Mouse (Mus musculus) heart, postnatal 0 days (tissue): ENCODE results near the gene Lgr5. TPM values are rescaled to one million over a fixed set of nuclear protein-coding genes. Genes with fewer than 3 reads are reported as not detected.

Source experiments
- ATAC-seq: fragments of 200-750 bp; cut with Nextera tagmentation; 2 replicates; pipeline ENCODE4 v1.8.0; 2017; ENCODE audit warnings: low read depth, moderate number of reproducible peaks, moderate library complexity; ENCODE audit not compliant: insufficient read depth
- DNase-seq: peaks from one replicate; pipeline ENCODE4 v3.0.0-alpha.2; 2016; ENCODE audit warnings: low spot score
- H3K27ac ChIP-seq: fragments of 300-500 bp; sonication (generic); 2 replicates; pipeline ENCODE4 v1.5.1; 2014; ENCODE audit warnings: low read depth, mild to moderate bottlenecking
- H3K27me3 ChIP-seq: fragments of 300-500 bp; sonication (generic); 2 replicates; pipeline ENCODE4 v1.6.1; 2014; ENCODE audit warnings: low read length, mixed read lengths; ENCODE audit not compliant: control insufficient read depth, insufficient read depth
- H3K36me3 ChIP-seq: fragments of 300-500 bp; sonication (generic); replicated peaks from 2 replicates; pipeline ENCODE4 v1.6.1; 2014; ENCODE audit warnings: low read length, mixed read lengths; ENCODE audit not compliant: control insufficient read depth, insufficient read depth
- H3K4me1 ChIP-seq: fragments of 300-500 bp; sonication (generic); 2 replicates; pipeline ENCODE4 v1.6.1; 2014; ENCODE audit warnings: antibody characterized with exemption; ENCODE audit not compliant: control insufficient read depth, insufficient read depth
- H3K4me2 ChIP-seq: fragments of 300-500 bp; sonication (generic); 2 replicates; pipeline ENCODE4 v1.6.1; 2014; ENCODE audit warnings: low read depth, mild to moderate bottlenecking, low read length, moderate library complexity
- H3K4me3 ChIP-seq: fragments of 300-500 bp; sonication (generic); 2 replicates; pipeline ENCODE4 v1.5.1; 2014; ENCODE audit warnings: low read depth, low read length
- H3K9ac ChIP-seq: fragments of 300-500 bp; sonication (generic); replicated peaks from 2 replicates; pipeline ENCODE4 v1.6.1; 2014; ENCODE audit warnings: low read depth, low read length, mixed read lengths
- H3K9me3 ChIP-seq: fragments of 300-500 bp; sonication (generic); replicated peaks from 2 replicates; pipeline ENCODE4 v1.6.1; 2016; ENCODE audit warnings: low read length; ENCODE audit not compliant: control insufficient read depth
- CTCF ChIP-seq: IDR thresholded peaks from 2 replicates; pipeline ENCODE4 v1.5.1; 2016; ENCODE audit warnings: antibody characterized with exemption, control low read depth, low read depth
- EP300 ChIP-seq: IDR thresholded peaks from 2 replicates; pipeline ENCODE4 v1.6.1; 2016; ENCODE audit warnings: antibody characterized with exemption, low read depth
- WGBS: fragments of 180-500 bp; shearing (Covaris S2); extraction: QIAGEN DNeasy Blood & Tissue Kit; methylation state at CpG from one replicate; pipeline ENCODE4 v1.1.7; 2014; 5-methylcytosine and 5-hydroxymethylcytosine counted together
- polyA plus RNA-seq: library from polyadenylated mRNA; unstranded; fragments of >200 nt; fragmentation: Nextera tagmentation; extraction: Ambion mirVana; gene quantifications from 2 replicates; pipeline ENCODE4 v1.2.1, GENCODE M21; 2015
- total RNA-seq: library from RNA; depleted of rRNA; stranded (reverse); fragments of >200 nt; gene quantifications from 2 replicates; pipeline ENCODE4 v1.2.3, GENCODE M21; 2014; ENCODE audit warnings: low replicate concordance; rRNA removed

The Lgr5 gene
- total RNA-seq, result not detected in 2 replicates
- polyA plus RNA-seq, result 0.04 and 0.08 TPM in 2 replicates

DNA sequence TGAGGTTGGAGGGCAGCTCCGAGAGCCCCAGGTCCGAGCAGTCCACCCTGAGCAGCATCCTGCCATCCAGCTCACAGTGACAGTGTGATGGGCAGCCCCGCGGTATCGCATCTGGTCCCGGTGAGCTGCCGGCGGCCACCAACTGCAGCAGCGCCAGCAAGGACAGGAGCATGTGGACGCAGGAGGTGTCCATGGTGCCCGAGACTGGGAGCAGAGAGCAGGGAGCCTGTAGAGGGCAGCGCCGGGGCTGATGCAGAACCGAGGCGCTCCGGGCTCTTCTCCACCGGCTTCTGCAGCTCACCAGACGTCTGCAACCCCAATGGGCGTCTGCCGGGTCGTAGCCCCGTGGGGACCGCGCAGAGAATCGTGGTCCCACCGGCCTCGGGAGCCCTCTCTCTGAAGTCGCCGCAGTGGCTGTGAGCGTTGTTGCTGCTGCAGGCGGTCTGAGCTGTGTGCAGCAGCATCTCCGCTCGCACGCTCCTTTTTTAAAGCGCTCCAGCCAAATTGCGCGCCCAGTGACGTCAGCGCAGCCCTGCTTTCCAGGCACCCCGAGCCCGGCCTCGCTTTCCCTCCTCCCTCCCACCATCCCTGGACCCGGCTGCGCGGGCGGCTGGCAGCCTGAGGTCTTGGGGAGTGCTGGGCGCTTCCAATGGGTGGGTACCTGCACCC lies at the start of gene Lgr5:
TSS of gene Lgr5 (minus strand) at position 480 of the 669 bp plus-strand sequence.
- Histone ChIP-seq H3K36me3 (no peaks in the 10 kb centered on the region), H3K9me3 (no peaks in the 10 kb centered on the region), H3K27ac (no peak within 1 kb of the TSS), H3K4me2 (peak within 1 kb of the TSS; percentile 62), H3K4me1 (peaks cover 9% of the 10 kb centered on the region; the same call in 1 of the 2 replicates), H3K9ac (no peak within 1 kb of the TSS), H3K4me3 (peak within 1 kb of the TSS; percentile 36), H3K27me3 (peaks cover 61% of the 10 kb centered on the region)
- under 1% methylated on average over 47 of the region's 47 CpGs for WGBS
- ATAC-seq, result peak; percentile 77
- DNase-seq, result peak; percentile 54
- TF ChIP-seq EP300 (no peak), CTCF (peak; percentile 35)

GRCm38 (mm10) chr10:115626678-115627077 lies 39.1 kb upstream of the Lgr5 start:
- Histone ChIP-seq H3K9me3 (no peaks in the 10 kb centered on the region), H3K27ac (no peak overlapping the region), H3K36me3 (no peaks in the 10 kb centered on the region), H3K4me1 (no peaks in the 10 kb centered on the region), H3K9ac (no peak overlapping the region), H3K27me3 (no peaks in the 10 kb centered on the region), H3K4me2 (no peak overlapping the region), H3K4me3 (no peak overlapping the region)
- 81% methylated on average over 6 of the region's 6 CpGs for WGBS
- ATAC-seq, result no peak
- TF ChIP-seq CTCF (no peak), EP300 (no peak)
- no peak for DNase-seq

DNA sequence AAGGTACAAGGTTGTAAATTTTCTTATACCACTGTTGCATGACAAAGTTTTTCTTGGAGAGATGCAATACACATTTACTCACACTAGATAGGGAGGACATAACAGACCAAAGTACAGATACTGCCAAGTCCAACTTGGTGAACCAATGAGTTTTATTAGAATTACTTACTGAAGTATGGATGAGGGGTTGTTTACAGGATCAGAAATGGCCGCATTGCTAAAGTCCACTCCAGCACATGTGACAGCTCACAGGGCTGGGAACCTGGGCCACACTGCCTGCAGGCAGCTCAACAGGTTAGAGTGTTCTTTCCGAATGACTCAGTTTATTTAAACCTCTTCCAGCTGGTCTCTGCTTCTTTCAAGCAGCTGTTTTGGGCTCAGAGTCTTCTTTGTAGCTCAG lies 37.4 kb upstream of the Lgr5 start:
- no peak overlapping the region for H3K4me3 ChIP-seq
- TF ChIP-seq CTCF (no peak), EP300 (no peak)
- H3K36me3 ChIP-seq, result no peaks in the 10 kb centered on the region
- WGBS, result 78% methylated on average over 2 of the region's 2 CpGs
- H3K4me1 ChIP-seq, result no peaks in the 10 kb centered on the region
- no peak overlapping the region for H3K27ac ChIP-seq
- no peak for ATAC-seq
- H3K4me2 ChIP-seq, result no peak overlapping the region
- H3K9me3 ChIP-seq, result no peaks in the 10 kb centered on the region
- H3K27me3 ChIP-seq, result no peaks in the 10 kb centered on the region
- no peak overlapping the region for H3K9ac ChIP-seq
- no peak for DNase-seq

GRCm38 (mm10) chr10:115623956-115624671 lies 36.5 kb upstream of the Lgr5 start:
- WGBS, result 56% methylated on average over 15 of the region's 15 CpGs
- no peak for DNase-seq
- H3K9ac ChIP-seq, result no peak overlapping the region
- no peak overlapping the region for H3K4me3 ChIP-seq
- no peak for ATAC-seq
- H3K9me3 ChIP-seq, result no peaks in the 10 kb centered on the region
- 0 out of 2 replicates have a peak overlapping the region, but pooled peaks have one; percentile 6 for H3K4me2 ChIP-seq
- no peaks in the 10 kb centered on the region for H3K27me3 ChIP-seq
- no peak overlapping the region for H3K27ac ChIP-seq
- H3K4me1 ChIP-seq, result no peaks in the 10 kb centered on the region
- no peak for TF ChIP-seq CTCF
- TF ChIP-seq EP300, result no peak
- no peaks in the 10 kb centered on the region for H3K36me3 ChIP-seq

- Histone ChIP-seq H3K27ac (no peak overlapping the region), H3K4me1 (no peaks in the 10 kb centered on the region), H3K4me3 (no peak overlapping the region), H3K9ac (no peak overlapping the region), H3K4me2 (0 out of 2 replicates have a peak overlapping the region, but pooled peaks have one; percentile 6), H3K9me3 (no peaks in the 10 kb centered on the region), H3K27me3 (no peaks in the 10 kb centered on the region), H3K36me3 (no peaks in the 10 kb centered on the region)
- ATAC-seq (no peak), DNase-seq (no peak)
- WGBS, result 71% methylated on average over 7 of the region's 7 CpGs
- TF ChIP-seq CTCF (no peak), EP300 (no peak)
These were observed 35.9 kb upstream of the Lgr5 start for GRCm38 (mm10) chr10:115623481-115623880.
